Mouse (Mus musculus) thymus, postnatal 36 days (tissue): ENCODE data around the gene Smarcc2.
A peak's percentile ranks its signal among the peaks of the same experiment; 100 is the strongest.

ENCODE experiments used
- DNase-seq, 2 experiments: peaks; one replicate each; pipeline ENCODE4 v3.0.0; 2022; ENCODE audit warnings: mixed read lengths in 2 of 2

The Smarcc2 gene

DNA sequence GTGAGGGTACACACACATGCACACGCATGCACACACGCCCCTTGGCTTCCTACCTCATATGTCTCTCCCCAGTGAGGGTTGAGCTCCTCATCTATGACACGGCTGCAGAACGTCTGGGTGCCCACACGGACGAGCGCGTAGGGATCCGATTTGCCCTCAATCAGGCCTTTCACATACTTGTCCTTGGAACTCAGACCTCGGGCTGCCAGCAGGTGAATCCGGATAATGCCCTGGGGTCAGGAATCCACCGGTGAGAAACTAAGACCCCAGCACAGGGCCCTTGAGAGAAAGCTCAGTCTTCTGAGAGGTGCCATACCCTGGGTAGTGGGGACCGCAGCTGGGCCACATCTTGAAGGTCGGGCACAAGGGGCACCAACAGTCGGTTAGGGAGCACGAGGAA lies 61.5 kb downstream of the Smarcc2 start:
- no peak for DNase-seq

DNA sequence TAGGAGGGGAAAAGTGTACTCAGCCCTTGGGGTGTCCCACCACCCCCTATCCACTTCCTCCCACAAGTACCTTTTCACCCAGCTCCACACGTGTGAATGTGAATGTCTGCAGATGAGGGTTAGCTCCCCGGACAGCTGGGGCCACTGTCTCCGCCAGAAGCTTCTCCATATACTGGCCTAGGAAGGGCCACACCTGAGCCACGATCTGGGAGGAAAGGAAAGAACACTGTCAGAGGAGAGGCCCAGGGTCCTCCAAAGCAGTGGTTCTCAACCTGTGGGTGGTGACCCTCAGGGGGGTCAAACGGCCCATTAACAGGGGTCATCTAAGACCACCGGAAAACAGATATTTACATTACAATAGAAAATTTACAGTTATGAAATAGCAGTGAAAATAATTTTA lies 63.3 kb downstream of the Smarcc2 start:
- no peak for DNase-seq

DNA sequence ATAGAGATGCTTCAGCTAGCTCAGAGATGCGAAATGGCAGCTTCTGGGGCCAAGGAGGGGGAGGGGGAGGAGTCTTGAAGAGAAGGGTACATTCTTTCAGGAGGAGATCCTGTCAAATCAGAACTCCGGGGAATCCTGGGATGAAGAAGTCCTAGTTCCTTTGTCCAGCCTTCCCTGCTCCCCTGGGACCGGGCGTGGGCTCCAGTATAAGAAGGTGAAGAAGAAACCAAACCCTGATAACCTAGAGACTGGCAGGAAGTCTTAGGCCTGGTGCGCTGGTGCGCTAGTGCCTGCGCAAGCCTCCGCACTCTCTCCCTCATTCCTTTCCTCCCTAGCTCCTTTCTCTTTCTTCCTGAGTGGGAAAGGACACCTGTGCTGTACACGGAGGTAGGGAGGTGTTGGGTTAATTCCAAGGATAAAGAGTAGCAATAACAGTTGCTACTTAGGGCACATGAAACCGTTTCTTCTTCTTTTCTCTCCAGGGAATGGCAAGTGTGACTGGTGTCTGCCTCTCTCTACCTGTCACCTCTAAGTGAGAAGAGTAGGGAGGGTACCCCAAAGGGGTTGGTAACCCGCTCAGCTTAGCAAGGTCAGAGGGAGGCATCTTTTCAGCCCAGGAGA lies 65.2 kb downstream of the Smarcc2 start:
- peak; percentile 42 to 47 for DNase-seq

DNA sequence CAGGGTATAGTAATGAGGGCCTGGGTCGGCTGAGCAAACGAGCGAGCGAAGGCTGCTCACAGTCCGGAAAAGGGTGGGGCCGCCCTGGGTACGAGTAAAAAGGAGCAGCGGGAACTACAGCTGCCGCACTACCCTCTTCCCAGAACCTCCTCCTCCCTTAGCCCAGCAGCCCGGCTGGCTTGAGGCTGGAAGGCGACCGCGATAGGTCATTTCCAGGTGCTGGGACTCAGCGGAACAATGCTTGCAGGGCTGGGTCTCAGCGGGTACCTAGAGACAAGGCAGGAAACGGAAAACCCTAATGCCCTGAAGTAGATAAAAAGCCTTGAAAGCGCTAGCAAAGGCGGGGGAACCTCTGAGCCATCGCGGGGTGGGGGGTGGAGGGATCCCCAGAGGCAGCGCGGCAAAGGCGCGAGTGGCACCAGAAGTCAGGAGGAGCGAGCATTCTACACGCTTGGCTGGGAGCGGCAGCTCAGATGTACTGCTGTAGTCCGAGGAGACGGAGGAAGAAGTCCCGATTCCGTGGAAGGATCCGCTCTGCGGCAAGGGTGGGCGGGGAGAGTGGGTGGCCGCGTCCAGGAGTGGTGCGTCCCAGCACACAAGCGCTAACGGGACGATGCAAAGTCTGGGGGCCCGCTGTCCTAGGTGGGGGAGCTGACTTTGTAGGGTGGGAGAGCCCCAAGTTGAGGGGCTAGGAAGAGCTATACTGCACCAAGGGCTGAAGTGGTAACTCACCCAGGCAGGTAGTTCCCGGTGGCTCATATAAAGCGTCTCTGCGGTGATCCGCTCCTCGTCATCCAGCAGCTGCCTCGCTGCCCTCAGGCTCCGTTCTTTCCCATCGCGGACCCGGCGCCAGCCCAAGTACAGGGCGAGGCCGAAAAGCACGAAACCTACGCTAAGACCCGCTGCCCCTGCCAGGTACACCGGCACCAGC lies 65.9 kb downstream of the Smarcc2 start:
- peak; percentile 77 for DNase-seq

DNA sequence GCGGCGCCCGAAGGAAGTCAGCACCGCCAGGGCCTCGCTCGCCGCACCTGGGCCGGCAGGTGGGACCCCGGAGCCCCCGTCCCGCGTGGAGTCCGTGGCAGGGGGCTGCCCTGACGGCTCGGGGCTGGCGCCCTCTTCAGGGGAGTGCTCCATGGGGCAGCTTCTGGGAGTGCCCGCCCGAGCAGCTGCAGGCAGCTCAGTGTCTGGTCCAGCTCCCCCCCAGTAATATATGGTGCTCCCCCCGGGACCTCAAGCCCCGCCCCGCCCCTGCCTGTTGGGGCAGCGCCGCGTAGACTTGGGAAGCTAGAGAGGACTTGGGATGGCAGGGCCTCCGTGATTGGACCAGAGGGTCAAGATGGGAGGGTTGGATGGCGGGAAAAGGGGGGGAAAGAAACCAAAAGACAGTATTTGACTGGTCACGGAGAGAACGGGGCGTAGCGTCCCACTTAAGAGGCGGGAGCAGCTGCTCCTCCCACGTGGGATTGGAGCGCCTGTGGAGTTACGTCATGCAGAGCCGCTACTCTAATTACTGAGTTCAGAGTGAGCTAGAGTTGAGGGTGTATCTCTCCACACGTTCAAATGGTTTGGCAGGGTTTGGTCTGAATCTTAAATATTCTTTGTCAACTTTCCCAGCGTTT lies 66.7 kb downstream of the Smarcc2 start, which contains the start of gene Esyt1:
Esyt1 (minus strand) TSS at position 201 of the 638 bp plus-strand sequence.
- peak; percentile 85 to 91 for DNase-seq

DNA sequence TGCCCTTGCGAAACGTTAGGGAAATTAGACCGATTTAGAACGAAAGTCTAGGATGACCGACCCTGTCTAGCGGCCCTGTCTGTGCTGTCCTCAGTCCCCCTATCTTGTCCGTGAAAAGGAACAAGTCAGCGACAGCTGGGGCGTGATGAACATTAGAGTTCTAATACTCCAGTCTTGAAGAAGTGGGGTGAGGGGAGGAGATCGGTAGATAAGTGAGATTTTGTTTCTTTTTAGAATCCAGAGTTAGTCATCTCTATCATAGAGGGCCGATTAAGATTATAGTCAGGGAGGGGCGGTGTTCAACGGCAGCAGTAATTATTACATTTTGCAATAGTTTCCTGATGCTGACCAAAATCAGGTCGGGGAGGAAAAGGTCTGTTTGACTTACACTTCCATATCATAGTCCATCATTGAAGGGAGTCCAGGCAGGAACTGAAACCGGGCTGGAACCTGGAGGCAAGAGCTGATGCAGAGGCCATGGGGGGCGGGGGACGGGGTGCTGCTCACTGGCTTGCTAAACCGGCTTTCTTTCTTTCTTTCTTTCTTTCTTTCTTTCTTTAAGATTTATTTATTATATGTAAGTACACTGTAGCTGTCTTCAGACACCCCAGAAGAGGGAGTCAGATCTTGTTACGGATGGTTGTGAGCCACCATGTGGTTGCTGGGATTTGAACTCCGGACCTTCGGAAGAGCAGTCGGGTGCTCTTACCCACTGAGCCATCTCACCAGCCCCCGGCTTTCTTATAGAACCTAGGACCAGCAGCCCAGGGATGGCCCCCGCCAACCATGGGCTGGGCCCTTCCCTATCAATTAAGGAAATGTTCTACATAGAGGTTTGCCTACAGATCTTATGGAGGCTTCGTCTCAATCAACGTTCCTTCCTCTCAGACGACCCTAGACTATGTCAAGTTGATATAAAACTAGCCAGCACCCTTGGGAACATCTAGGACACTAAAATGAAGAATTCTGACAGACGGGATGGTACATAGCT lies 67.6 kb downstream of the Smarcc2 start:
- no peak for DNase-seq

DNA sequence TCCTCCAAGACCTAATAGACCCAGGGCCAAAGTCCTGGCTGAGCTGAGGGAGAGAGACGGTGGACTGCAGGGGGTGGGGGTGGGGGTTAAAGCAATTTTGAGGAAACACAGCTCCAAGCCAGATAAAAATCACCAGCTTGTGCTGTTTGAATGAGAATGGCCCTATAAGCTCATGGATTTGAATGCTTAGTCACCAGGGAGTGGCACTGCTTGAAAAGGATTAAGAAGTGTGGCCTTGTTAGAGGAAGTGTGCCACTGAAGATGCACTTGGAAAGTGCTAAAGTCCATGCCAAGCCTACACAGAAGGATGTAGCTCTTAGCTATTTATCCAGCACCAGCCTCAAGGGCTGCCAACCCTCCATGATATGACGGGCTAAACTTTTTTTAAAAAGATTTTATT lies 76.2 kb downstream of the Smarcc2 start:
- no peak for DNase-seq

DNA sequence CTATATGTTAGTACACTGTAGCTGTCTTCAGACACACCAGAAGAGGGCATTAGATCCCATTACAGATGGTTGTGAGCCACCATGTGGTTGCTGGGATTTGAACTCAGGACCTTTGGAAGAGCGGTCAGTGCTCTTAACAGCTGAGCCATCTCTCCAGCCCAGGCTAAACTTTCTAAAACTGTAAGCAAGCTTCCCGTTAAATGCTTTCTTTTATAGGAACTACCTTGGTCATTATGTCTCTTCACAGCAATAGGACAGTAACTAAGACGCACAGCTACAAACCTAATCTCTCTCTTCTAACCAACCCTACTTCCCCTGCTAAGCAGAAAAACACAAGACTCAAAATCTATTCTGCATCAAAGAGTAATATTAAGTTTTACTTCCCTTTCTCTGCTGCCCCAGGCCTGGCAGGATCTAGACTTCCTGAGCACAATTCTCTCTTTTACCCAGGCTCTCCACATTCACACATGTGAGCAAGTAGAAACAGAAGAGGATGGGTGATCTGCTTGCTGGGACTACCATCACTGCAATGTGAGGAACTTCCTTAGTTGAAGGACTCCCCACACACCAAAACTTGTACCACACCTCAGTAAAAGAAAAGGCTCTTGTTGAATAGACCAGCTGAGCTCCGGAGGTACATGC lies 76.7 kb downstream of the Smarcc2 start:
- DNase-seq, result no peak

DNA sequence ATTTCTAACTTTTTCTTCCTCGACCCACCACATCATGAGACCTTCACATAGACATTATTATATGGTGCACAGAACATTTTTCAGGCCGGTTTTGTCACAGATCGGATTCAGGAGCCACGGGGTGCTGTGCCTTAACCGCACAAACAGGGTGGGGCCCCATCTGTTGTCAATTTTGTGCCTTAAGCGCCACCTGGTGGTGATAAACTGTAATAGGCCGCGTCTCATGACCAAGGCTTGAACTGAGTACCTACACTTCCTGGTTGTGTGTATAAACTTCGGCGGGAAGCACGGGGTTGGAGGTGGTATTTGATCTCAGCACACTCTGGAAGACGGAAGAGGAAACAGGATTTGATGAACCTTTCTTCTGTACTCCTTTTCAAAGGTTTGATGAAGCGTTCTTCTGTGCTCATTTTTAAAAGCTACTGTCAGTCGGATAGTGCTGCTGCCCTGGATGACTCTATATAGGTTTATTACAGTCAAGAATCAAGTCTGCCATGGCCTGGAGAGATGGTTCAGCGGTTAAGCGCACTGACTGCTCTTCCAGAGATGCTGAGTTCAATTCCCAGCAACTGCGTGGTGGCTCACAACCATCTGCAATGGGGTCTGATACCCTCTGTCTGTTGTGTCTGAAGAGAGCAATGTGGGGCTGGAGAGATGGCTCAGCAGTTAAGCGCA lies 77.4 kb downstream of the Smarcc2 start:
- DNase-seq, result peak; percentile 91 to 92

DNA sequence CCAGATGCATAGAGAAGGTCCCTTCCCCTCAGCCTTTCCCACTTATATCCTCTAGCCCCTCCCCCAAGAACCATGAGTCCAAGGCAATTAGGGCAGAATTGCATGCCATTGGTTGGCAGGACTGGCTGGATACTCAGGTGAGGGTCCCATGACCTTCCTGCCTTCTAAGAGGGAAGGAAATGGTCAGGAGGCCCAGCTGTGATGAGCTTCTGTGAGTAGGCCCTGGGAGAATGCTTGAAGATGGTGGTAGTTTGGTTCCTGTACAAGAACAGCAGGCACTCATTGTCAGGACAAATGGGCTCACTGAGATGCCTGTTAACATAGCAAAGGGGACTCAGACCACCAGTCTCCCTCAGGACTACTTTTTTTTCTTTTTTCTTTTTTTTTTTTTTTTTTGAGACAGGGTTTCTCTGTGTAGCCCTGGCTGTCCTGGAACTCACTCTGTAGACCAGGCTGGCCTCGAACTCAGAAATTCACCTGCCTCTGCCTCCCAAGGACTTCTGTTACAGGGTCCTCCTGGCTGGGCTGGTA lies 79.4 kb downstream of the Smarcc2 start:
- DNase-seq, result no peak
